Mouse (Mus musculus): ENCODE measurements around the gene Il12rb2. TPM values are rescaled to one million over a fixed set of nuclear protein-coding genes. Genes with fewer than 3 reads are reported as not detected.

The Il12rb2 gene
- 0.90 and 1.4 TPM in 2 replicates for polyA plus RNA-seq (2012; rRNA removed; ENCODE audit: low replicate concordance)

GRCm38 (mm10) chr6:67375982-67376391, at the start of gene Il12rb2:
TSS of gene Il12rb2 (minus strand) at chr6:67376188.

Other genes with a start within 250 kb of the Il12rb2 start
- 25.1 and 49.0 TPM in 2 replicates for gene Serbp1, start 138.0 kb downstream of the Il12rb2 start, polyA plus RNA-seq (2012; rRNA removed; ENCODE audit: low replicate concordance)
- 0.10 and 0.14 TPM in 2 replicates for gene Il23r, start 115.7 kb upstream of the Il12rb2 start, polyA plus RNA-seq (2012; rRNA removed; ENCODE audit: low replicate concordance)
- gene Tacstd2, start 159.6 kb upstream of the Il12rb2 start, polyA plus RNA-seq (2012; rRNA removed; ENCODE audit: low replicate concordance): 41.8 and 48.2 TPM in 2 replicates

All from mammary gland, adult 2 months (tissue).